Mouse (Mus musculus) lung, adult 10 weeks (tissue): Measurements from ENCODE around the gene Il3ra. TPM values are rescaled to one million over a fixed set of nuclear protein-coding genes. Genes with fewer than 3 reads are reported as not detected.

Experiments used
- polyA plus RNA-seq: library from polyadenylated mRNA; stranded (reverse); fragments of 350-450 nt; fragmentation: Illumina TruSeq; extraction: RNeasy Lipid Tissue Mini Kit (QIAGEN cat#74804); gene quantifications from one replicate; pipeline ENCODE4 v1.2.3, GENCODE M21; 2014; ENCODE audit warnings: low read depth, low replicate concordance; ENCODE audit not compliant: insufficient read depth

Gene Il3ra
- 22.9 TPM for polyA plus RNA-seq

DNA sequence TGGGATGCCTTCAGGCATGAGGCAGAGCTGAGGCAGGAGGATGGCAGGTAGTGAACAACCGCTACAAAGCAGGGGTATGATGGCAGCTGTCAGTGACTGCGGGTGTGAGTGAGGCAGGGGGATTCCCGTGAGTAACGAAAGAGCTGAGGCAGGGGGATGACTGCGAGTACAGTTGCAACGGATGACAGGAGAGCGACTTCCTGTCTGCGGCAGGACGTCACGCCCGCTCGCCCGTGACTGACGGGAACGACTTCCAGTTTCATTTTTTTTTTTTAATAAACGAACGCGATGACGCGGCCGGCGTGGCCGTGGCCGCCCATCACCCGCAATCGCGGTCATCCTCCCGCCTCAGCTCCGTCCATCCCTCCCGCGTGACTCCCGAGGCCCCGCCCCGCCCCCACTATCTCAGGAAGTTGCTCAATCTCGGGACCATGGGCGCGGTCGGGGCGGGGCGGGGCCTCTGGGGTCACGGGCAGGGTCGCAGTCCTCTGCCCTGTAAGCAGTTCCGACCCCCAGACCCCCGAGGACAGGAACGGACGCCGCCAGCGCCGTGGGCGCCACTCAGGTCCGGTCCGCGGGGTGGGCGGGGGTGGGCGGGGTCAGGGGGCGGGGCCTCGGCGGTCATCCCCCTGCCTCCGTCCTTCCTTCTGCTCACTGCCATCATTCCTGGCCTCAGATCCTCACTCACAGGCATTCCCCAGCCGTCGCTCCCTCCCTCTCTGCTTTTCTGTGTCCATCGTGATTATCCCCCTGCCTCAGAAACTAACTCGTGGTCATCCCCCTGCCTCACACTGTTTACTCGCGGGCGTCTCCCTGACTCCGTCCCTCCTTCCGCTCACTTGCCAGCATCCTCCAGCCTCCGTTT is at the start of gene Il3ra:
TSS of gene Il3ra (plus strand) at position 328 of the 865 bp plus-strand sequence.

DNA sequence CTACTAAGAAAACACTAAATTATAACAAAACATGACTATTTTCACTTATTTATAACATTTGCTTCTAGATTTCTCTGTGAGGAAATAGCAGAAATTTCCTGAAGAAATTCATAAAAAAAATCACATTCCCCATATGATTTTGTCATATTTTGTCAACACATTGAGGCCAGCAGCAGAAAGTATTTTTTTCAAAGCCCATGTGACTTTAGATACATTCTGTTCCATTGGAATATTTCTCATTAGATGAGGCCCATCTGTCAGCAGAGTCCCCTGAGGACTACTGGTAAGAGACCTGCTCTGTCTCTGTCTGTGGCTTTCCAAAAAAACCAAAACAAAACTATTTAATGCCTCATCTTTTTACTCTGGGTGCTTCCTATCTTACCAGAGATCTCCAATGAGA is 23.5 kb upstream of the Il3ra start, which contains the start of gene Olfr31:
TSS of gene Olfr31 (plus strand) at position 301 of the 400 bp plus-strand sequence.

DNA sequence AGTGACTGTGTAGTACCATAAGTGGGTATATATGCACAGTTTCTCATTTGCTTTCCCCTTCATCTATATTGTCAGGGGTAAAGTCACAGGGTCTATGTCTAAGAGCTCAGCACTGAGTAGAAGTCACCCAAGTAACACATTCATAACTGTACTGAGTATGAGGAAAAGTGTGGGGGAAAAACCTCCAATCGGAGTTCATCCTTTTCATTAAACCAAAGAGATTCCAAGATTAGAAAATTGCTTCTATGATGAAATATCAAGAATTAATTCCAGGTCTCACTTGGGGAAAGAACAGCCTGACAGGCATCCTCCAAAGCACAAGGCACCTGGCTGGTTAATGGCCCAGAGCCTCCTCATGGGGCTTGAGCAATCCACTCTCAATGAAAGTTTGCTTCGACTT is 54.9 kb downstream of the Il3ra start, which contains the start of gene Olfr721-ps1:
TSS of gene Olfr721-ps1 (plus strand) at position 301 of the 400 bp plus-strand sequence.

Other genes with a start within 250 kb of the Il3ra start
- 56.6 TPM for gene Psmd6, start 225.3 kb upstream of the Il3ra start, polyA plus RNA-seq
- gene Olfr720, start 159.4 kb upstream of the Il3ra start, polyA plus RNA-seq: not detected
- not detected for gene Olfr31, start 23.4 kb upstream of the Il3ra start, polyA plus RNA-seq
- not detected for gene Olfr721-ps1, start 55.0 kb downstream of the Il3ra start, polyA plus RNA-seq